Mouse (Mus musculus) hindbrain, embryonic 15.5 days (tissue): ENCODE results near the gene Tex14. TPM values are rescaled to one million over a fixed set of nuclear protein-coding genes. Genes with fewer than 3 reads are reported as not detected.
"Not testable (repeated sequence)": the region's sequence is repeated elsewhere in the genome, so short reads cannot be mapped to it uniquely, and the experiment has no call there.

Experiments used
- ATAC-seq: fragments of 200-750 bp; cut with Nextera tagmentation; 2 replicates; pipeline ENCODE4 v1.8.0; 2017; ENCODE audit warnings: low read depth, moderate number of reproducible peaks, moderate TSS enrichment; ENCODE audit not compliant: low FRiP score
- H3K27ac ChIP-seq: fragments of 300-500 bp; sonication (generic); replicated peaks from 2 replicates; pipeline ENCODE4 v1.5.1; 2015; ENCODE audit warnings: mild to moderate bottlenecking, inconsistent platforms
- H3K27me3 ChIP-seq: fragments of 300-500 bp; sonication (generic); 2 replicates; pipeline ENCODE4 v1.6.1; 2015; ENCODE audit warnings: control low read depth, inconsistent platforms
- H3K36me3 ChIP-seq: fragments of 300-500 bp; sonication (generic); 2 replicates; pipeline ENCODE4 v1.6.1; 2015; ENCODE audit warnings: control low read depth, inconsistent platforms
- H3K4me1 ChIP-seq: fragments of 300-500 bp; sonication (generic); replicated peaks from 2 replicates; pipeline ENCODE4 v1.6.1; 2015; ENCODE audit warnings: control low read depth, inconsistent platforms
- H3K4me2 ChIP-seq: fragments of 300-500 bp; sonication (generic); 2 replicates; pipeline ENCODE4 v1.6.1; 2015; ENCODE audit warnings: moderate library complexity, mild to moderate bottlenecking, inconsistent platforms
- H3K4me3 ChIP-seq: fragments of 300-500 bp; sonication (generic); 2 replicates; pipeline ENCODE4 v1.5.1; 2015; ENCODE audit warnings: mild to moderate bottlenecking, inconsistent platforms
- H3K9ac ChIP-seq: fragments of 300-500 bp; sonication (generic); 2 replicates; pipeline ENCODE4 v1.6.1; 2015; ENCODE audit warnings: inconsistent platforms
- H3K9me3 ChIP-seq: fragments of 300-500 bp; sonication (generic); 2 replicates; pipeline ENCODE4 v1.6.1; 2016; ENCODE audit warnings: control low read depth, inconsistent platforms
- WGBS: fragments of 180-500 bp; shearing (Covaris S2); methylation state at CpG from one replicate; pipeline ENCODE4 v1.1.7; 2015; 5-methylcytosine and 5-hydroxymethylcytosine counted together
- polyA plus RNA-seq: library from polyadenylated mRNA; unstranded; fragments of >200 nt; fragmentation: Nextera tagmentation; extraction: Ambion mirVana; gene quantifications from 2 replicates; pipeline ENCODE4 v1.2.1, GENCODE M21; 2015

The Tex14 gene
- polyA plus RNA-seq, 1 experiment from 2014 or later = 1.9 TPM

- Histone ChIP-seq H3K4me1 (peaks cover 13% of the 10 kb centered on the region; the same call in 1 of the 2 replicates), H3K36me3 (no peaks in the 10 kb centered on the region), H3K9me3 (no peaks in the 10 kb centered on the region), H3K4me3 (peak overlapping the region; percentile 73), H3K27ac (peak overlapping the region; percentile 97), H3K9ac (peak overlapping the region; percentile 70), H3K4me2 (peak overlapping the region; percentile 69), H3K27me3 (no peaks in the 10 kb centered on the region)
- ATAC-seq = peak; percentile 93
- WGBS = 2% methylated on average over 58 of the region's 58 CpGs
These were observed 583 bp upstream of the Tex14 start for GRCm38 (mm10) chr11:87404111-87404853.

GRCm38 (mm10) chr11:87413412-87413811 lies 8.5 kb downstream of the Tex14 start:
- not testable (repeated sequence) for H3K27me3 ChIP-seq, H3K4me2 ChIP-seq, H3K4me3 ChIP-seq, H3K9ac ChIP-seq, H3K4me1 ChIP-seq, H3K27ac ChIP-seq, H3K9me3 ChIP-seq, H3K36me3 ChIP-seq, ATAC-seq
- WGBS = 64% methylated on average over 3 of the region's 3 CpGs

- Histone ChIP-seq H3K9me3 (no peaks in the 10 kb centered on the region), H3K27me3 (no peaks in the 10 kb centered on the region)
- ATAC-seq = no peak
These were observed 11.3 kb downstream of the Tex14 start for GRCm38 (mm10) chr11:87416120-87416519.

GRCm38 (mm10) chr11:87420861-87421260 lies 16.0 kb downstream of the Tex14 start:
- H3K4me2 ChIP-seq = no peak overlapping the region
- no peak overlapping the region for H3K4me3 ChIP-seq
- H3K36me3 ChIP-seq = no peaks in the 10 kb centered on the region
- no peak overlapping the region for H3K27ac ChIP-seq
- no peak overlapping the region for H3K9ac ChIP-seq
- H3K9me3 ChIP-seq = no peaks in the 10 kb centered on the region
- no peak for ATAC-seq
- no peaks in the 10 kb centered on the region for H3K27me3 ChIP-seq
- peaks cover 21% of the 10 kb centered on the region for H3K4me1 ChIP-seq

More at GRCm38 (mm10) chr11:87416120-87416519, 11.3 kb downstream of the Tex14 start:
- no peak overlapping the region for H3K4me2 ChIP-seq
- H3K9ac ChIP-seq = no peak overlapping the region
- no peaks in the 10 kb centered on the region for H3K4me1 ChIP-seq
- H3K4me3 ChIP-seq = no peak overlapping the region
- WGBS = 54% methylated on average over 5 of the region's 5 CpGs
- H3K27ac ChIP-seq = no peak overlapping the region
- H3K36me3 ChIP-seq = no peaks in the 10 kb centered on the region

- Histone ChIP-seq H3K27ac (peak overlapping the region; percentile 92), H3K9me3 (no peaks in the 10 kb centered on the region), H3K9ac (peak overlapping the region; percentile 55), H3K4me3 (peak overlapping the region; percentile 44), H3K27me3 (no peaks in the 10 kb centered on the region), H3K4me1 (peaks cover 23% of the 10 kb centered on the region), H3K4me2 (peak overlapping the region; percentile 70), H3K36me3 (no peaks in the 10 kb centered on the region)
- 23% methylated on average over 6 of the region's 6 CpGs for WGBS
- no peak for ATAC-seq
These were observed 16.9 kb downstream of the Tex14 start for GRCm38 (mm10) chr11:87421760-87422201.

- H3K9me3 ChIP-seq = no peaks in the 10 kb centered on the region
- peak overlapping the region; percentile 92 for H3K27ac ChIP-seq
- peak overlapping the region; percentile 55 for H3K9ac ChIP-seq
- under 1% methylated on average over 26 of the region's 26 CpGs for WGBS
- no peaks in the 10 kb centered on the region for H3K27me3 ChIP-seq
- peak overlapping the region; percentile 44 for H3K4me3 ChIP-seq
- H3K36me3 ChIP-seq = no peaks in the 10 kb centered on the region
- peaks cover 29% of the 10 kb centered on the region for H3K4me1 ChIP-seq
- peak; percentile 89 for ATAC-seq
- peak overlapping the region; percentile 70 for H3K4me2 ChIP-seq
These were observed 17.9 kb downstream of the Tex14 start for GRCm38 (mm10) chr11:87422511-87423340.

GRCm38 (mm10) chr11:87423551-87424325 lies 18.9 kb downstream of the Tex14 start:
- Histone ChIP-seq H3K4me1 (peaks cover 29% of the 10 kb centered on the region), H3K36me3 (no peaks in the 10 kb centered on the region), H3K4me3 (no peak overlapping the region), H3K4me2 (peak overlapping the region; percentile 11; the same call in 1 of the 2 replicates), H3K27ac (peak overlapping the region; percentile 92), H3K9ac (no peak overlapping the region), H3K27me3 (no peaks in the 10 kb centered on the region), H3K9me3 (no peaks in the 10 kb centered on the region)
- no peak for ATAC-seq
- 46% methylated on average over 6 of the region's 6 CpGs for WGBS

- H3K36me3 ChIP-seq = no peaks in the 10 kb centered on the region
- no peaks in the 10 kb centered on the region for H3K9me3 ChIP-seq
- peak overlapping the region; percentile 79 for H3K27ac ChIP-seq
- H3K9ac ChIP-seq = peak overlapping the region; percentile 46; the same call in 1 of the 2 replicates
- H3K27me3 ChIP-seq = no peaks in the 10 kb centered on the region
- under 1% methylated on average over 7 of the region's 7 CpGs for WGBS
- peaks cover 29% of the 10 kb centered on the region for H3K4me1 ChIP-seq
- H3K4me2 ChIP-seq = peak overlapping the region; percentile 60
- no peak for ATAC-seq
- H3K4me3 ChIP-seq = peak overlapping the region; percentile 41
These were observed 21.2 kb downstream of the Tex14 start for GRCm38 (mm10) chr11:87426121-87426449.

GRCm38 (mm10) chr11:87426450-87427250 lies 21.8 kb downstream of the Tex14 start:
- not testable (repeated sequence) for H3K9me3 ChIP-seq, H3K36me3 ChIP-seq, H3K27me3 ChIP-seq
- Histone ChIP-seq H3K4me3 (peak overlapping the region; percentile 41), H3K4me2 (peak overlapping the region; percentile 60), H3K4me1 (peaks cover 29% of the 10 kb centered on the region), H3K27ac (peak overlapping the region; percentile 82), H3K9ac (peak overlapping the region; percentile 46; the same call in 1 of the 2 replicates)
- under 1% methylated on average over 24 of the region's 24 CpGs for WGBS
- ATAC-seq = peak; percentile 94

- peak overlapping the region; percentile 82 for H3K27ac ChIP-seq
- no peaks in the 10 kb centered on the region for H3K27me3 ChIP-seq
- ATAC-seq = no peak
- H3K4me1 ChIP-seq = peaks cover 24% of the 10 kb centered on the region
- no peak overlapping the region for H3K4me3 ChIP-seq
- no peaks in the 10 kb centered on the region for H3K9me3 ChIP-seq
- 48% methylated on average over 1 of the region's 1 CpGs for WGBS
- no peak overlapping the region for H3K4me2 ChIP-seq
- no peak overlapping the region for H3K9ac ChIP-seq
- no peaks in the 10 kb centered on the region for H3K36me3 ChIP-seq
These were observed 22.6 kb downstream of the Tex14 start for GRCm38 (mm10) chr11:87427273-87428050.
